Comparison of ENCODE assay signal across 9 mouse cellular contexts in the genomic region with DNA sequence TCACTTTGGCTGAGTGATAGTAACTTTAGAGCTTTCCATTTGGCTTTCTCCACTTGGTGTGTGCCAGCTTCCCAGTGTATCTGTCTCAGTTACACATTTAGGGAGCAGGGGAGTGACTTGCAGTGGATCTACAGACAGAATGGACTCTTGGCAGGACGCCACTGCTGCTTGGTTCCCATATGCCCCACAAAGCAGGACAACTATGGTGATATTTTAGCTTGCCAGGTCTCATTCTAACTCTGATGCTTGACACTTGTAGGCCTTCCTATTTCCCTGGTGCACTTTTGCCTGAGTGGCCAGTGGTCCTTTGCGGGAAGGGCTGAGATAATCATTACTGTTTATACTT. TPM values are rescaled to one million over a fixed set of nuclear protein-coding genes. Genes with fewer than 3 reads are reported as not detected.
DNase-seq lines count a peak whose midpoint lies in the region; ATAC-seq lines count a peak whose summit lies in the region.
"Had no signal": no experiment of that assay in that cellular context is flagged by ENCODE, and none has a peak within 500 bp of the region (broad histone marks: within the 10 kb centered on the region; RNA-seq: fewer than 3 reads in every experiment).

No protein-coding gene starts in this region.

- no peaks in the 10 kb centered on the region for H3K9me3 ChIP-seq in heart, embryonic 13.5 days
- H3K9me3 ChIP-seq in forebrain, embryonic 14.5 days (replicated peaks; ENCODE audit: control insufficient read depth, low read length), result no peaks in the 10 kb centered on the region
- H3K9me3 ChIP-seq in neural tube, embryonic 15.5 days (replicated peaks), result no peaks in the 10 kb centered on the region

- no peaks in the 10 kb centered on the region for H3K27me3 ChIP-seq in heart, embryonic 13.5 days (replicated peaks)
- H3K27me3 ChIP-seq in forebrain, embryonic 14.5 days (replicated peaks; ENCODE audit: control insufficient read depth, insufficient read depth, low read length), result no peaks in the 10 kb centered on the region
- no peaks in the 10 kb centered on the region for H3K27me3 ChIP-seq in neural tube, embryonic 15.5 days (replicated peaks)

- no peak overlapping the region for H3K4me3 ChIP-seq in heart, embryonic 13.5 days
- H3K4me3 ChIP-seq in forebrain, embryonic 14.5 days (ENCODE audit: low read depth, low read length), result no peak overlapping the region
- no peak overlapping the region for H3K4me3 ChIP-seq in neural tube, embryonic 15.5 days (replicated peaks)

- WGBS in heart, embryonic 13.5 days, result 58% methylated on average over 2 of the region's 2 CpGs
- WGBS in forebrain, embryonic 14.5 days, result 64% methylated on average over 2 of the region's 2 CpGs
- WGBS in neural tube, embryonic 15.5 days, result 52% methylated on average over 2 of the region's 2 CpGs

- ATAC-seq in heart, embryonic 13.5 days (ENCODE audit: extremely low read depth, insufficient number of reproducible peaks, low FRiP score, low TSS enrichment), result no peak
- ATAC-seq in forebrain, embryonic 14.5 days, result 0 out of 2 replicates have a peak, but pooled peaks have one; percentile 21
- ATAC-seq in neural tube, embryonic 15.5 days (ENCODE audit: low FRiP score), result no peak

- H3K4me1 ChIP-seq in heart, embryonic 13.5 days, result peaks cover 43% of the 10 kb centered on the region
- H3K4me1 ChIP-seq in forebrain, embryonic 14.5 days (ENCODE audit: control insufficient read depth, insufficient read depth, low read length), result peaks cover 20% of the 10 kb centered on the region
- peaks cover 21% of the 10 kb centered on the region for H3K4me1 ChIP-seq in neural tube, embryonic 15.5 days

- no peaks in the 10 kb centered on the region for H3K36me3 ChIP-seq in heart, embryonic 13.5 days
- H3K36me3 ChIP-seq in forebrain, embryonic 14.5 days (ENCODE audit: control insufficient read depth, insufficient read depth, low read length), result no peaks in the 10 kb centered on the region
- no peaks in the 10 kb centered on the region for H3K36me3 ChIP-seq in neural tube, embryonic 15.5 days

- H3K27ac ChIP-seq in heart, embryonic 13.5 days (replicated peaks), result peak overlapping the region; percentile 89
- H3K27ac ChIP-seq in forebrain, embryonic 14.5 days (ENCODE audit: low read depth, low read length), result peak overlapping the region; percentile 9; the same call in 1 of the 2 replicates
- H3K27ac ChIP-seq in neural tube, embryonic 15.5 days (replicated peaks), result peak overlapping the region; percentile 66
- H3K27ac ChIP-seq: liver, embryonic 14.5 days had no signal

- H3K4me2 ChIP-seq in heart, embryonic 13.5 days, result peak overlapping the region; percentile 35
- no peak overlapping the region for H3K4me2 ChIP-seq in forebrain, embryonic 14.5 days (ENCODE audit: low read length)
- H3K4me2 ChIP-seq in neural tube, embryonic 15.5 days, result peak overlapping the region; percentile 11; the same call in 1 of the 2 replicates

- DNase-seq in heart, adult 8-10 months (ENCODE audit: low spot score), result no peak
- peak; percentile 57 for DNase-seq in right cerebral cortex, postnatal 14 days
- DNase-seq in right cerebral cortex, adult 2 months (ENCODE audit: low spot score in 2 of 2), result no peak
- peak; percentile 72 for DNase-seq in forebrain, embryonic 14.5 days (ENCODE audit: low spot score)
- no peak for DNase-seq in layer of hippocampus, postnatal 36 days
- DNase-seq in adrenal gland, adult (ENCODE audit: inconsistent age in 2 of 2, low spot score in 1 of 2), result no peak

- peak overlapping the region; percentile 56; the same call in 1 of the 2 replicates for H3K9ac ChIP-seq in heart, embryonic 13.5 days
- no peak overlapping the region; the same call in 1 of the 2 replicates for H3K9ac ChIP-seq in forebrain, embryonic 14.5 days (ENCODE audit: low read length)
- H3K9ac ChIP-seq in neural tube, embryonic 15.5 days (replicated peaks), result no peak overlapping the region; the same call in 1 of the 2 replicates
- H3K9ac ChIP-seq: liver, embryonic 14.5 days had no signal

RNA-seq across cellular contexts. Expression of gene Psmg4, which starts 6.0 kb away (rescaled TPM):
- 65.3 and 81.5 TPM in 2 replicates for polyA plus RNA-seq in heart, embryonic 13.5 days (2015; fragmentation: Nextera tagmentation; extraction: Ambion mirVana)
- total RNA-seq in heart, adult 8-10 months (2022), result 10 to 100 TPM; 24.7 to 33.2 (median 31.3) TPM
- 92.0 and 113 TPM in 2 replicates for polyA plus RNA-seq in forebrain, embryonic 14.5 days (2014; fragmentation: Nextera tagmentation; extraction: Ambion mirVana)
- polyA plus RNA-seq in neural tube, embryonic 15.5 days (2015; fragmentation: Nextera tagmentation; extraction: Ambion mirVana), result 86.8 and 96.5 TPM in 2 replicates
- 10 to 100 TPM; 25.1 TPM for total RNA-seq in layer of hippocampus, postnatal 36 days (2021)

RNA-seq across cellular contexts. Expression of gene Tubb2b, which starts 26.5 kb away (rescaled TPM):
- polyA plus RNA-seq in heart, embryonic 13.5 days (2015; fragmentation: Nextera tagmentation; extraction: Ambion mirVana), result 36.7 and 40.0 TPM in 2 replicates
- total RNA-seq in heart, adult 8-10 months (2022), result 1 to 10 TPM; 2.3 to 5.9 (median 4.3) TPM
- polyA plus RNA-seq in forebrain, embryonic 14.5 days (2014; fragmentation: Nextera tagmentation; extraction: Ambion mirVana), result 670 and 797 TPM in 2 replicates
- 777 and 1,015 TPM in 2 replicates for polyA plus RNA-seq in neural tube, embryonic 15.5 days (2015; fragmentation: Nextera tagmentation; extraction: Ambion mirVana)
- total RNA-seq in layer of hippocampus, postnatal 36 days (2021), result 100 to 1,000 TPM; 255 to 264 TPM

Comparison
In these comparisons a context has a peak if more than half of its experiments do, and no peak if none do; other contexts are left out.
1. DNase-seq: peak in right cerebral cortex, postnatal 14 days (single experiment) and forebrain, embryonic 14.5 days (single experiment); none in heart, adult 8-10 months (single experiment), right cerebral cortex, adult 2 months (0 of 2), layer of hippocampus, postnatal 36 days (0 of 2) and adrenal gland, adult (0 of 2).
2. H3K27ac ChIP-seq: peak in every context shown above with its lines; median percentile 89 in heart, embryonic 13.5 days; 66 in neural tube, embryonic 15.5 days; 9 in forebrain, embryonic 14.5 days.
3. RNA of gene Tubb2b, which starts 26.5 kb away (polyA plus RNA-seq): 777 to 1,015 TPM in neural tube, embryonic 15.5 days and 670 to 797 TPM in forebrain, embryonic 14.5 days; 36.7 to 40.0 TPM in heart, embryonic 13.5 days; every median in the first group is over 10 times any median in the second.